Mouse (Mus musculus): Measurements from ENCODE around the gene Idh1.

DNA sequence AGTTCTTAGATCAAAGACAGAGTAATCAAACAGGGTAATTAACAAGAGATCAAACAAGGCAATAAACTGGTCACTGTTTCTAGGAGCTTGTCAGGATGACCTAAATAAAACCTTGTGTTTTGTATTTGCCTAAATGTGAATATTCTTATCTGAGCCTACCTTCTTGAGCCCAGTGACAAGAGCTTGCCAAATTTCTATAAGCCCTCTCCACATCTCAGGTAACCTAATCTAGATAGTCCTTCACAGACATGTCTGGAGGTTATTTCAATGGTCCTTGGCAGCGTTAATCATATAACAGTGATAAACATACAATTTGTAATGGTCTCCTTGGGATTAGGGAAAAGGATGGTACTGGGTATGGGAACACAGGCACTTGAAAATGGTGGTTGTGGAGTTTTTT is 18.0 kb upstream of the Idh1 start:
- TF ChIP-seq CTCF (IDR thresholded peaks at IDR 0.05; ENCODE audit: low read depth, low read length) (no peak), POLR2A (IDR thresholded peaks at IDR 0.05; ENCODE audit: borderline replicate concordance, low read depth, low read length) (no peak)
